Mouse (Mus musculus) layer of hippocampus, postnatal 25 days (tissue): ENCODE results near the gene Tlk1. TPM values are rescaled to one million over a fixed set of nuclear protein-coding genes. Genes with fewer than 3 reads are reported as not detected.

ENCODE experiments used
- DNase-seq, 2 experiments: peaks; one replicate each; pipeline ENCODE4 v3.0.0; 2022; ENCODE audit warnings: mixed read lengths in 2 of 2, low spot score in 1 of 2; ENCODE audit errors: extremely low spot score in 1 of 2
- total RNA-seq, 2 experiments: library from RNA; stranded (reverse); gene quantifications; 2 replicates each; pipeline ENCODE4 v1.2.3; 2021

Tlk1 gene
- total RNA-seq, 2 experiments from 2014 or later, result 65.4 to 68.1 TPM

- DNase-seq, result no peak
These were observed 124.0 kb downstream of the Tlk1 start for GRCm38 (mm10) chr2:70701571-70701970.

- DNase-seq, result no peak
These were observed 124.7 kb downstream of the Tlk1 start for GRCm38 (mm10) chr2:70700851-70701250.

- no peak for DNase-seq
These were observed 129.8 kb downstream of the Tlk1 start for GRCm38 (mm10) chr2:70695712-70696111.

GRCm38 (mm10) chr2:70690195-70690594 is 135.3 kb downstream of the Tlk1 start:
- DNase-seq, result no peak

- DNase-seq, result no peak
These were observed 137.0 kb downstream of the Tlk1 start for GRCm38 (mm10) chr2:70688454-70689078.

- DNase-seq, result no peak
These were observed 143.2 kb downstream of the Tlk1 start for GRCm38 (mm10) chr2:70682324-70682723.

- no peak for DNase-seq
These were observed 151.9 kb downstream of the Tlk1 start for GRCm38 (mm10) chr2:70673445-70674126.

- DNase-seq, result no peak
These were observed 153.1 kb downstream of the Tlk1 start for GRCm38 (mm10) chr2:70672476-70672875.

GRCm38 (mm10) chr2:70669896-70670295 is 155.6 kb downstream of the Tlk1 start:
- DNase-seq, result no peak

- no peak for DNase-seq
These were observed 156.3 kb downstream of the Tlk1 start for GRCm38 (mm10) chr2:70669241-70669640.

GRCm38 (mm10) chr2:70667016-70667415 is 158.5 kb downstream of the Tlk1 start:
- DNase-seq, result no peak

- DNase-seq, result no peak
These were observed 161.8 kb downstream of the Tlk1 start for GRCm38 (mm10) chr2:70663764-70664163.

Other genes starting within 250 kb of the Tlk1 start
- 100 to 1,000 TPM; 108 to 113 TPM for gene Gorasp2, start 164.2 kb downstream of the Tlk1 start, total RNA-seq
- gene Gm26558, start 163.6 kb downstream of the Tlk1 start, total RNA-seq, result under 1 TPM; 0.42 to 0.59 TPM
- 10 to 100 TPM; 10.9 to 13.6 TPM for gene Dcaf17, start 229.6 kb upstream of the Tlk1 start, total RNA-seq
- gene Mettl8, start 229.9 kb upstream of the Tlk1 start, total RNA-seq, result 10 to 100 TPM; 11.9 to 14.2 TPM